Mouse (Mus musculus): Measurements from ENCODE around the gene Selenon.
"Not testable (repeated sequence)": the region's sequence is repeated elsewhere in the genome, so short reads cannot be mapped to it uniquely, and the experiment has no call there.

Gene Selenon

GRCm38 (mm10) chr4:134505966-134506594, 45.9 kb downstream of the Selenon start:
- no peak for DNase-seq (ENCODE audit: low spot score)

- DNase-seq (ENCODE audit: low spot score): no peak
These were observed 46.6 kb downstream of the Selenon start for GRCm38 (mm10) chr4:134505303-134505789.

- DNase-seq (ENCODE audit: low spot score): no peak
These were observed 48.1 kb downstream of the Selenon start for GRCm38 (mm10) chr4:134503686-134504357.

GRCm38 (mm10) chr4:134501095-134501494, 50.9 kb downstream of the Selenon start:
- DNase-seq (ENCODE audit: low spot score): no peak

GRCm38 (mm10) chr4:134498983-134499382, 53.0 kb downstream of the Selenon start:
- DNase-seq (ENCODE audit: low spot score): not testable (repeated sequence)

- peak; percentile 62 for DNase-seq (ENCODE audit: low spot score)
These were observed 53.8 kb downstream of the Selenon start for GRCm38 (mm10) chr4:134497986-134498731.

GRCm38 (mm10) chr4:134497223-134497622, 54.7 kb downstream of the Selenon start:
- DNase-seq (ENCODE audit: low spot score): no peak

- DNase-seq (ENCODE audit: low spot score): peak; percentile 79
These were observed 55.3 kb downstream of the Selenon start, which contains the start of gene Paqr7 for GRCm38 (mm10) chr4:134496595-134497210. Gene Paqr7 (plus strand): TSS chr4:134496697.

- no peak for DNase-seq (ENCODE audit: low spot score)
These were observed 56.4 kb downstream of the Selenon start for GRCm38 (mm10) chr4:134495546-134495923.

GRCm38 (mm10) chr4:134494780-134495545, 57.0 kb downstream of the Selenon start:
- DNase-seq (ENCODE audit: low spot score): peak; percentile 64

GRCm38 (mm10) chr4:134494161-134494560, 57.8 kb downstream of the Selenon start:
- not testable (repeated sequence) for DNase-seq (ENCODE audit: low spot score)

GRCm38 (mm10) chr4:134491716-134492115, 60.2 kb downstream of the Selenon start:
- no peak for DNase-seq (ENCODE audit: low spot score)

- no peak for DNase-seq (ENCODE audit: low spot score)
These were observed 61.8 kb downstream of the Selenon start for GRCm38 (mm10) chr4:134489986-134490665.

- no peak for DNase-seq (ENCODE audit: low spot score)
These were observed 63.8 kb downstream of the Selenon start for GRCm38 (mm10) chr4:134488211-134488610.

Data from ovary, adult 18-20 months (tissue).